Comparison of ENCODE assay signal across 15 mouse cellular contexts in the genomic region with DNA sequence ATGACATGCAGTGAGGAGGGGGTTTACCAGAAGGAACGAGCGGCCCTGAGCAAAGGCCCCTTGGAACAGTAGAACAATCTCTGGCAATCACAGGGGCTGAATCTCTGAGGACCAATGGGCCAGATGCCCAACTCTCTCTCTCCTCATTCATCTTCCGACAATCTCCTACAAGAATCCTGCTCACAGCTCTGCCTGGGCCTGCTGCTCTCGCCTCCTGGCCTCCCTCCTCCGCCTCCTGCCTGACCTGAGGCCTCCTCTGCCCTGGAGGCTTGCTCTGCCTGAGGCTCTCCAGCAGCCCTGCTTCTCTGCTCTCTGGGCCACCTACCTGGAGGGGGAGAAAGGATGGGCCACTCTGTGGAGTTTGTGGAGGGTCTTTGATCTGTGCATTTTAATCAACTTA.
DNase-seq lines count a peak whose midpoint lies in the region; ATAC-seq and TF ChIP-seq lines count a peak whose summit lies in the region.
"Had no signal": no experiment of that assay in that cellular context is flagged by ENCODE, and none has a peak within 500 bp of the region (broad histone marks: within the 10 kb centered on the region; RNA-seq: fewer than 3 reads in every experiment).

No protein-coding gene starts in this region.

- no peak for DNase-seq in forebrain, embryonic 14.5 days (ENCODE audit: low spot score)
- no peak for DNase-seq in ES-E14 (ENCODE audit: low read depth, low spot score)
- DNase-seq in hindbrain, embryonic 14.5 days (ENCODE audit: low spot score), result no peak
- DNase-seq in adipocyte (ENCODE audit: low spot score), result no peak
- DNase-seq in layer of hippocampus, adult 8-10 months (ENCODE audit: low spot score in 2 of 2), result no peak
- DNase-seq: adrenal gland, postnatal 10 days; B cell, adult 2 months; cerebellum, adult 11 months; thymus, postnatal 25 days had no signal

- no peaks in the 10 kb centered on the region for H3K9me3 ChIP-seq in forebrain, embryonic 13.5 days (replicated peaks)
- no peaks in the 10 kb centered on the region for H3K9me3 ChIP-seq in forebrain, embryonic 14.5 days (replicated peaks; ENCODE audit: control insufficient read depth, low read length)
- H3K9me3 ChIP-seq in ES-E14 (ENCODE audit: control insufficient read depth, insufficient read depth, low read depth, low read length), result no peaks in the 10 kb centered on the region
- H3K9me3 ChIP-seq in hindbrain, embryonic 14.5 days (ENCODE audit: control insufficient read depth, low read length), result no peaks in the 10 kb centered on the region
- H3K9me3 ChIP-seq in midbrain, embryonic 13.5 days, result no peaks in the 10 kb centered on the region

- no peak overlapping the region for H3K4me3 ChIP-seq in forebrain, embryonic 13.5 days
- H3K4me3 ChIP-seq in forebrain, embryonic 14.5 days (ENCODE audit: low read depth, low read length), result no peak overlapping the region
- 0 out of 4 replicates have a peak overlapping the region, but pooled peaks have one; percentile 0 to 3 for H3K4me3 ChIP-seq in ES-E14 (ENCODE audit: insufficient read depth in 1 of 2, low read depth in 1 of 2, low read length in 2 of 2, poor library complexity in 1 of 2, severe bottlenecking in 1 of 2)
- no peak overlapping the region for H3K4me3 ChIP-seq in hindbrain, embryonic 14.5 days (replicated peaks; ENCODE audit: low read length)
- no peak overlapping the region for H3K4me3 ChIP-seq in midbrain, embryonic 13.5 days (replicated peaks)
- H3K4me3 ChIP-seq: erythroblast, embryonic 14.5 days had no signal

- H3K27me3 ChIP-seq in forebrain, embryonic 13.5 days, result no peaks in the 10 kb centered on the region
- no peaks in the 10 kb centered on the region for H3K27me3 ChIP-seq in forebrain, embryonic 14.5 days (replicated peaks; ENCODE audit: control insufficient read depth, insufficient read depth, low read length)
- no peaks in the 10 kb centered on the region for H3K27me3 ChIP-seq in hindbrain, embryonic 14.5 days (ENCODE audit: control insufficient read depth, insufficient read depth, low read length)
- no peaks in the 10 kb centered on the region for H3K27me3 ChIP-seq in midbrain, embryonic 13.5 days
- H3K27me3 ChIP-seq: Patski had no signal

- 0 out of 2 replicates have a peak overlapping the region, but pooled peaks have one; percentile 0 for H3K27ac ChIP-seq in forebrain, embryonic 13.5 days
- H3K27ac ChIP-seq in forebrain, embryonic 14.5 days (ENCODE audit: low read depth, low read length), result no peak overlapping the region
- H3K27ac ChIP-seq in ES-E14 (ENCODE audit: insufficient read depth, low read depth, low read length, poor library complexity, severe bottlenecking), result no peak overlapping the region
- H3K27ac ChIP-seq in hindbrain, embryonic 14.5 days, result 0 out of 2 replicates have a peak overlapping the region, but pooled peaks have one; percentile 20
- H3K27ac ChIP-seq in midbrain, embryonic 13.5 days, result peak overlapping the region; percentile 44; the same call in 1 of the 2 replicates
- H3K27ac ChIP-seq: macrophage had no signal

- peak overlapping the region; percentile 32; the same call in 1 of the 2 replicates for H3K9ac ChIP-seq in forebrain, embryonic 13.5 days
- no peak overlapping the region for H3K9ac ChIP-seq in forebrain, embryonic 14.5 days (ENCODE audit: low read length)
- H3K9ac ChIP-seq in ES-E14 (ENCODE audit: insufficient read depth, low read depth, low read length, poor library complexity, severe bottlenecking), result no peak overlapping the region
- H3K9ac ChIP-seq in hindbrain, embryonic 14.5 days, result no peak overlapping the region
- H3K9ac ChIP-seq in midbrain, embryonic 13.5 days (replicated peaks), result peak overlapping the region; percentile 36; the same call in 1 of the 2 replicates

- 41% methylated on average over 5 of the region's 5 CpGs for WGBS in forebrain, embryonic 13.5 days
- WGBS in forebrain, embryonic 14.5 days, result 48% methylated on average over 5 of the region's 5 CpGs
- WGBS in hindbrain, embryonic 14.5 days, result 30% methylated on average over 5 of the region's 5 CpGs
- 51% methylated on average over 5 of the region's 5 CpGs for WGBS in midbrain, embryonic 13.5 days

- H3K4me2 ChIP-seq in forebrain, embryonic 13.5 days, result no peak overlapping the region
- H3K4me2 ChIP-seq in forebrain, embryonic 14.5 days (ENCODE audit: low read length), result no peak overlapping the region
- H3K4me2 ChIP-seq in hindbrain, embryonic 14.5 days (replicated peaks), result no peak overlapping the region
- H3K4me2 ChIP-seq in midbrain, embryonic 13.5 days (replicated peaks), result no peak overlapping the region

- in situ Hi-C loops in ES-E14 (cut with MboI; ENCODE audit: low sequenced_read_pairs in 2 of 2, unreplicated experiment in 2 of 2), result no loop called here

- no peaks in the 10 kb centered on the region for H3K36me3 ChIP-seq in forebrain, embryonic 13.5 days (ENCODE audit: poor library complexity, severe bottlenecking)
- no peaks in the 10 kb centered on the region for H3K36me3 ChIP-seq in forebrain, embryonic 14.5 days (ENCODE audit: control insufficient read depth, insufficient read depth, low read length)
- peaks cover 2% of the 10 kb centered on the region; the same call in 1 of the 2 replicates for H3K36me3 ChIP-seq in ES-E14 (ENCODE audit: control insufficient read depth, insufficient read depth, low read length, poor library complexity, severe bottlenecking)
- H3K36me3 ChIP-seq in hindbrain, embryonic 14.5 days (replicated peaks; ENCODE audit: control insufficient read depth, insufficient read depth), result no peaks in the 10 kb centered on the region
- H3K36me3 ChIP-seq in midbrain, embryonic 13.5 days, result no peaks in the 10 kb centered on the region

- H3K4me1 ChIP-seq in forebrain, embryonic 13.5 days, result peaks cover 9% of the 10 kb centered on the region
- 0 out of 2 replicates have a peak, but pooled peaks cover 2% of the 10 kb centered on the region for H3K4me1 ChIP-seq in forebrain, embryonic 14.5 days (ENCODE audit: control insufficient read depth, insufficient read depth, low read length)
- peaks cover 0 to 4% of the 10 kb centered on the region in 2 experiments; a peak in 1 of 4 replicates for H3K4me1 ChIP-seq in ES-E14 (ENCODE audit: control insufficient read depth in 2 of 2, insufficient read depth in 2 of 2, low read length in 2 of 2, poor library complexity in 1 of 2)
- H3K4me1 ChIP-seq in hindbrain, embryonic 14.5 days (replicated peaks; ENCODE audit: control insufficient read depth, insufficient read depth, low read length), result peaks cover 6% of the 10 kb centered on the region
- peaks cover 15% of the 10 kb centered on the region for H3K4me1 ChIP-seq in midbrain, embryonic 13.5 days (replicated peaks)

- ATAC-seq in forebrain, embryonic 13.5 days, result no peak
- no peak for ATAC-seq in forebrain, embryonic 14.5 days
- peak; percentile 60; the same call in 1 of the 2 replicates for ATAC-seq in hindbrain, embryonic 14.5 days (ENCODE audit: low FRiP score)
- ATAC-seq in midbrain, embryonic 13.5 days, result peak; percentile 37; the same call in 1 of the 2 replicates
- ATAC-seq in megakaryocyte-erythroid progenitor cell, adult 5-6 weeks (replicated peaks; ENCODE audit: low FRiP score, low TSS enrichment, poor library complexity, severe bottlenecking), result no peak
- ATAC-seq: Patski had no signal

TF ChIP-seq in ES-E14, 5 proteins besides CTCF, POLR2A, EP300 and RAD21:
- TF ChIP-seq MAFK (IDR thresholded peaks at IDR 0.05; ENCODE audit: insufficient read depth, low read depth, low read length) (no peak), HCFC1 (IDR thresholded peaks at IDR 0.05; ENCODE audit: borderline replicate concordance, insufficient read depth, low read length) (no peak), CHD2 (IDR thresholded peaks at IDR 0.05; ENCODE audit: low read depth, low read length) (no peak), ZC3H11A (IDR thresholded peaks at IDR 0.05; ENCODE audit: borderline replicate concordance, low read depth, low read length) (no peak), ZNF384 (IDR thresholded peaks at IDR 0.05; ENCODE audit: low read depth, low read length) (no peak)

Comparison
In these comparisons a context has a peak if more than half of its experiments do, and no peak if none do; other contexts are left out.
1. H3K27ac ChIP-seq: peak in forebrain, embryonic 13.5 days (single experiment), hindbrain, embryonic 14.5 days (single experiment) and midbrain, embryonic 13.5 days (single experiment); none in forebrain, embryonic 14.5 days (single experiment) and ES-E14 (single experiment).
2. H3K9ac ChIP-seq: peak in forebrain, embryonic 13.5 days (single experiment) and midbrain, embryonic 13.5 days (single experiment); none in forebrain, embryonic 14.5 days (single experiment), ES-E14 (single experiment) and hindbrain, embryonic 14.5 days (single experiment).
3. ATAC-seq: peak in hindbrain, embryonic 14.5 days (single experiment) and midbrain, embryonic 13.5 days (single experiment); none in forebrain, embryonic 13.5 days (single experiment), forebrain, embryonic 14.5 days (single experiment) and megakaryocyte-erythroid progenitor cell, adult 5-6 weeks (single experiment).
4. H3K4me3 ChIP-seq: peak in ES-E14 (2 of 2); none in forebrain, embryonic 13.5 days (single experiment), forebrain, embryonic 14.5 days (single experiment), hindbrain, embryonic 14.5 days (single experiment) and midbrain, embryonic 13.5 days (single experiment).